Mouse (Mus musculus) MEL (cell line): ENCODE data around the gene Gpx6.

ENCODE experiments used
- CTCF ChIP-seq, 3 experiments: IDR thresholded peaks in 2 of 3; conservative IDR thresholded peaks in 1 of 3; 2 replicates each; pipeline ENCODE4 v1.5.1; 2011 to 2012; ENCODE audit warnings: low read length in 3 of 3, low read depth in 2 of 3, mild to moderate bottlenecking in 2 of 3, improper control_type of control experiment in 1 of 3, inconsistent platforms in 1 of 3, mixed read lengths in 1 of 3, moderate library complexity in 1 of 3; ENCODE audit not compliant: control insufficient read depth in 1 of 3, insufficient read depth in 1 of 3, poor library complexity in 1 of 3, severe bottlenecking in 1 of 3
- GATA1 ChIP-seq: IDR thresholded peaks from 2 replicates; pipeline ENCODE4 v1.6.1; 2011; ENCODE audit warnings: low read depth, low read length, improper control_type of control experiment

- no peak for TF ChIP-seq GATA1
- TF ChIP-seq CTCF (IDR thresholded peaks at IDR 0.05 in 2 of 3, conservative IDR thresholded peaks at IDR 0.05 in 1 of 3; ENCODE audit: control insufficient read depth in 1 of 3, insufficient read depth in 1 of 3, low read depth in 2 of 3, low read length in 3 of 3, poor library complexity in 1 of 3, severe bottlenecking in 1 of 3) = no peak
These were observed 15.5 kb downstream of the Gpx6 start for GRCm38 (mm10) chr13:21327424-21327823.
